In genomic region chr4:36560997-36561396, GRCm38 (mm10) we compare ENCODE assay signal across 28 mouse cellular contexts.
"Had no signal": no experiment of that assay in that cellular context is flagged by ENCODE, and none has a peak within 500 bp of the region (broad histone marks: within the 10 kb centered on the region; RNA-seq: fewer than 3 reads in every experiment).

No protein-coding gene starts in this region.

- H3K4me3 ChIP-seq: embryonic facial prominence, embryonic 10.5 days; embryonic facial prominence, embryonic 12.5 days; embryonic facial prominence, embryonic 13.5 days; embryonic facial prominence, embryonic 15.5 days; erythroblast, embryonic 14.5 days; forebrain, embryonic 10.5 days; forebrain, embryonic 12.5 days; forebrain, embryonic 13.5 days; forebrain, embryonic 15.5 days; gastrocnemius, adult 2 months; heart, adult 2 months had no signal

- H3K9me3 ChIP-seq: embryonic facial prominence, embryonic 10.5 days; embryonic facial prominence, embryonic 12.5 days; embryonic facial prominence, embryonic 13.5 days; embryonic facial prominence, embryonic 15.5 days; forebrain, embryonic 10.5 days; forebrain, embryonic 12.5 days; forebrain, embryonic 13.5 days; forebrain, embryonic 15.5 days had no signal

- ATAC-seq: forebrain, embryonic 13.5 days; forebrain, embryonic 14.5 days; forebrain, embryonic 15.5 days; forebrain, embryonic 16.5 days; forebrain, postnatal 0 days had no signal

- H3K27ac ChIP-seq: embryonic facial prominence, embryonic 10.5 days; embryonic facial prominence, embryonic 12.5 days; embryonic facial prominence, embryonic 13.5 days; embryonic facial prominence, embryonic 15.5 days; forebrain, embryonic 10.5 days; forebrain, embryonic 12.5 days; forebrain, embryonic 13.5 days; forebrain, embryonic 15.5 days; gastrocnemius, adult 2 months; heart, adult 2 months had no signal

- H3K4me2 ChIP-seq: embryonic facial prominence, embryonic 12.5 days; embryonic facial prominence, embryonic 13.5 days; embryonic facial prominence, embryonic 15.5 days; forebrain, embryonic 12.5 days; forebrain, embryonic 13.5 days; forebrain, embryonic 15.5 days had no signal

- H3K27me3 ChIP-seq: embryonic facial prominence, embryonic 12.5 days; embryonic facial prominence, embryonic 13.5 days; embryonic facial prominence, embryonic 15.5 days; forebrain, embryonic 12.5 days; forebrain, embryonic 13.5 days; forebrain, embryonic 15.5 days had no signal

- H3K9ac ChIP-seq: embryonic facial prominence, embryonic 12.5 days; embryonic facial prominence, embryonic 13.5 days; embryonic facial prominence, embryonic 15.5 days; forebrain, embryonic 12.5 days; forebrain, embryonic 13.5 days; forebrain, embryonic 15.5 days; forebrain, postnatal 0 days had no signal

- H3K4me1 ChIP-seq: embryonic facial prominence, embryonic 10.5 days; embryonic facial prominence, embryonic 12.5 days; embryonic facial prominence, embryonic 13.5 days; embryonic facial prominence, embryonic 15.5 days; forebrain, embryonic 10.5 days; forebrain, embryonic 12.5 days; forebrain, embryonic 13.5 days; forebrain, embryonic 15.5 days had no signal

- H3K36me3 ChIP-seq: embryonic facial prominence, embryonic 10.5 days; embryonic facial prominence, embryonic 12.5 days; embryonic facial prominence, embryonic 13.5 days; embryonic facial prominence, embryonic 15.5 days; forebrain, embryonic 10.5 days; forebrain, embryonic 12.5 days; forebrain, embryonic 15.5 days had no signal

- DNase-seq: cerebellum, adult 8-10 months; cerebellum, adult 9-10 months; cerebellum, adult 9-11 months; cerebellum, postnatal 10 days; cerebellum, postnatal 14 days; cerebellum, postnatal 25 days; cerebellum, postnatal 36 days; embryo, embryonic 11 days; forebrain, postnatal 0 days; gastrocnemius, adult 2 months; gastrocnemius, postnatal 10 days; gastrocnemius, postnatal 14 days; gastrocnemius, postnatal 25 days; gastrocnemius, postnatal 36 days; heart, adult 11 months; heart, adult 18-20 months; heart, adult 2 months had no signal
